Mouse (Mus musculus): ENCODE results near the gene Arhgef28.

DNA sequence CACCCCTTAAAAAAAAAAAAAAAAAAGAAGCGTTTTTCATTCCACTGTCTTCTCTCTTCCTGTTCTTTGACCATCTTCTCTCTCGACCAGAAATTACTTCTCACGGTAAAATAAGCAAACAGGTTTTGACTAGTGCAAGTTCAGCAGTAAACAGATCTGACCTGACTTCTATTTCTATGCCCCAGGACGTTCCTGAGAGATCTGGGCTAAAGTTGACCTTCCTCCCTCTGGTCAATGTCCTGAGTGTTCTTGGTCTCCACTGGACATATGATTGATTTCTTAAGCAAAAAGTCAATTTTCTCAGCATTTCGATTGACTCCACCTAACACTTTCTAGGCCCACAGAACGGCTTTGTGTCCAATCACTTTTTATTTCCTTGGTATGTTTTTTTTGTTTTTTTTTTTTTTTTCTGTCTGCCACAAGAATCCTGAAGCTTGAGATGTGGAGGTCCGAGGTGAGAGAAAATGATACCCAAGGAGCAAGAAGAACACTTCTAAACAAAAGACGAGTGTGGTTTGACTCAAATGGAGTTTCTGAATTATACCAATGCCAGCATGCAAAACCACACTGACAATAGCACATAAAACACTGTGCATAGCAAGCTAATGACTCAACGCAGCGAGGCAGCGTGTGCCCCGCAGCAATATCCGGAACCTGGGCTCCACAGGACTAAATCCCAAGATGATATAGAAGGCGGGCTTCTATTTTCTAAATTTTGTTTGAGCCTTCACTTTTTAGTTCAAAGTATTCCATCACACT lies 278.7 kb downstream of the Arhgef28 start:
- TF ChIP-seq USF1 (IDR thresholded peaks at IDR 0.05; ENCODE audit: low read depth), result no peak
- no peak for TF ChIP-seq CTCF (IDR thresholded peaks at IDR 0.05; ENCODE audit: control insufficient read depth, insufficient read depth, insufficient read length)

Data from C2C12 (cell line).